Mouse (Mus musculus) lung, postnatal 4 days (tissue): ENCODE data around the gene Ccdc14.
"Not testable (repeated sequence)": the region's sequence is repeated elsewhere in the genome, so short reads cannot be mapped to it uniquely, and the experiment has no call there.

Source experiments
- DNase-seq, 2 experiments: peaks; one replicate each; pipeline ENCODE4 v3.0.0; 2021

Ccdc14 gene

GRCm38 (mm10) chr16:34690334-34691144 is at the start of gene Ccdc14:
TSS of gene Ccdc14 (plus strand) at chr16:34690616.
- DNase-seq, result peak; percentile 93 to 96

- peak; percentile 52 to 81 for DNase-seq
Observed at GRCm38 (mm10) chr16:34643511-34644259, 46.7 kb upstream of the Ccdc14 start.

- no peak for DNase-seq
Observed at GRCm38 (mm10) chr16:34649621-34650020, 40.8 kb upstream of the Ccdc14 start, which contains the start of gene Ropn1. TSS of gene Ropn1 (plus strand) at chr16:34649921.

- DNase-seq, result no peak
Observed at GRCm38 (mm10) chr16:34653023-34653422, 37.4 kb upstream of the Ccdc14 start.

GRCm38 (mm10) chr16:34657566-34657965 is 32.9 kb upstream of the Ccdc14 start:
- not testable (repeated sequence) for DNase-seq

GRCm38 (mm10) chr16:34657983-34658382 is 32.4 kb upstream of the Ccdc14 start:
- DNase-seq, result no peak

GRCm38 (mm10) chr16:34658388-34658787 is 32.0 kb upstream of the Ccdc14 start:
- DNase-seq, result peak in 1 of 2 experiments; percentile 15

GRCm38 (mm10) chr16:34664553-34664952 is 25.9 kb upstream of the Ccdc14 start:
- no peak for DNase-seq

- peak; percentile 81 for DNase-seq
Observed at GRCm38 (mm10) chr16:34667031-34667726, 23.2 kb upstream of the Ccdc14 start.

- no peak for DNase-seq
Observed at GRCm38 (mm10) chr16:34668341-34668740, 22.1 kb upstream of the Ccdc14 start.

GRCm38 (mm10) chr16:34671966-34672365 is 18.4 kb upstream of the Ccdc14 start:
- DNase-seq, result no peak

- DNase-seq, result no peak
Observed at GRCm38 (mm10) chr16:34672822-34673221, 17.6 kb upstream of the Ccdc14 start.

- DNase-seq, result no peak
Observed at GRCm38 (mm10) chr16:34674365-34674764, 16.1 kb upstream of the Ccdc14 start.

- DNase-seq, result no peak
Observed at GRCm38 (mm10) chr16:34681823-34682222, 8.6 kb upstream of the Ccdc14 start.

- no peak for DNase-seq
Observed at GRCm38 (mm10) chr16:34689879-34690278, 537 bp upstream of the Ccdc14 start.

- no peak for DNase-seq
Observed at GRCm38 (mm10) chr16:34691156-34691555, 740 bp downstream of the Ccdc14 start.

GRCm38 (mm10) chr16:34694477-34694876 is 4.1 kb downstream of the Ccdc14 start:
- DNase-seq, result no peak

- not testable (repeated sequence) for DNase-seq
Observed at GRCm38 (mm10) chr16:34698721-34699120, 8.3 kb downstream of the Ccdc14 start.

- peak; percentile 76 to 87 for DNase-seq
Observed at GRCm38 (mm10) chr16:34700165-34700827, 9.9 kb downstream of the Ccdc14 start.

- no peak for DNase-seq
Observed at GRCm38 (mm10) chr16:34700828-34701216, 10.4 kb downstream of the Ccdc14 start.

GRCm38 (mm10) chr16:34706019-34706418 is 15.6 kb downstream of the Ccdc14 start:
- DNase-seq, result no peak

- peak; percentile 22 to 62 for DNase-seq
Observed at GRCm38 (mm10) chr16:34706487-34706946, 16.1 kb downstream of the Ccdc14 start.

- no peak for DNase-seq
Observed at GRCm38 (mm10) chr16:34711481-34711880, 21.1 kb downstream of the Ccdc14 start.
